Mouse (Mus musculus) limb, embryonic 14.5 days (tissue): Measurements from ENCODE around the gene Mtap. TPM values are rescaled to one million over a fixed set of nuclear protein-coding genes. Genes with fewer than 3 reads are reported as not detected.

Experiments used
- ATAC-seq: fragments of 200-750 bp; cut with Nextera tagmentation; 2 replicates; pipeline ENCODE4 v1.8.0; 2017; ENCODE audit warnings: low read depth, moderate number of reproducible peaks, moderate TSS enrichment; ENCODE audit not compliant: low FRiP score
- DNase-seq: peaks from one replicate; pipeline ENCODE4 v3.0.0-alpha.2; 2015; ENCODE audit warnings: low spot score
- H3K27ac ChIP-seq: fragments of 300-500 bp; sonication (generic); replicated peaks from 2 replicates; pipeline ENCODE4 v1.5.1; 2014; ENCODE audit warnings: low read depth, mild to moderate bottlenecking, low read length, moderate library complexity, mixed read lengths
- H3K27me3 ChIP-seq: fragments of 300-500 bp; sonication (generic); 2 replicates; pipeline ENCODE4 v1.6.1; 2014; ENCODE audit warnings: low read length, mixed read lengths; ENCODE audit not compliant: control insufficient read depth, insufficient read depth
- H3K36me3 ChIP-seq: fragments of 300-500 bp; sonication (generic); 2 replicates; pipeline ENCODE4 v1.6.1; 2014; ENCODE audit warnings: mild to moderate bottlenecking, low read length, moderate library complexity, mixed read lengths; ENCODE audit not compliant: control insufficient read depth, insufficient read depth
- H3K4me1 ChIP-seq: fragments of 300-500 bp; sonication (generic); 2 replicates; pipeline ENCODE4 v1.6.1; 2014; ENCODE audit warnings: antibody characterized with exemption, low read length, mixed read lengths; ENCODE audit not compliant: control insufficient read depth, insufficient read depth
- H3K4me2 ChIP-seq: fragments of 300-500 bp; sonication (generic); replicated peaks from 2 replicates; pipeline ENCODE4 v1.6.1; 2014; ENCODE audit warnings: low read depth, mild to moderate bottlenecking, low read length, moderate library complexity; ENCODE audit not compliant: severe bottlenecking
- H3K4me3 ChIP-seq: fragments of 300-500 bp; sonication (generic); replicated peaks from 2 replicates; pipeline ENCODE4 v1.5.1; 2014; ENCODE audit warnings: low read length
- H3K9ac ChIP-seq: fragments of 300-500 bp; sonication (generic); 2 replicates; pipeline ENCODE4 v1.6.1; 2014; ENCODE audit warnings: mild to moderate bottlenecking, low read depth, low read length, moderate library complexity; ENCODE audit not compliant: severe bottlenecking
- H3K9me3 ChIP-seq: fragments of 300-500 bp; sonication (generic); 2 replicates; pipeline ENCODE4 v1.6.1; 2016; ENCODE audit warnings: low read length; ENCODE audit not compliant: control insufficient read depth
- POLR2A ChIP-seq: fragments of 200-500 bp; IDR thresholded peaks from 2 replicates; pipeline ENCODE4 v1.8.0; 2012; ENCODE audit warnings: inconsistent platforms, mild to moderate bottlenecking, moderate library complexity, borderline replicate concordance; ENCODE audit not compliant: insufficient read depth, insufficient read length; ENCODE audit errors: extremely low read depth
- WGBS: fragments of 180-500 bp; shearing (Covaris S2); extraction: QIAGEN DNeasy Blood & Tissue Kit; methylation state at CpG from one replicate; pipeline ENCODE4 v1.1.7; 2014; 5-methylcytosine and 5-hydroxymethylcytosine counted together
- polyA plus RNA-seq, 2 experiments: library from polyadenylated mRNA; depleted of rRNA in 1 of 2; stranded (reverse) in 1 of 2; unstranded in 1 of 2; fragments of >200 nt; fragmentation: Nextera tagmentation in 1 of 2; extraction: Ambion mirVana in 1 of 2; gene quantifications; 2 replicates each; pipeline versions ENCODE4 v1.2.1 to v1.2.3; 2012 to 2014

Gene Mtap
- polyA plus RNA-seq, 2 experiments = 36.4 to 74.1 TPM

- Histone ChIP-seq H3K27me3 (no peaks in the 10 kb centered on the region), H3K4me3 (no peak overlapping the region), H3K9ac (no peak overlapping the region), H3K4me2 (no peak overlapping the region), H3K36me3 (peaks cover 75% of the 10 kb centered on the region), H3K27ac (no peak overlapping the region), H3K9me3 (no peaks in the 10 kb centered on the region), H3K4me1 (no peaks in the 10 kb centered on the region)
- WGBS = 95% methylated on average over 9 of the region's 9 CpGs
- DNase-seq (no peak), ATAC-seq (no peak)
- TF ChIP-seq POLR2A = no peak
Measured at GRCm38 (mm10) chr4:89168877-89169276, 32.0 kb downstream of the Mtap start.

DNA sequence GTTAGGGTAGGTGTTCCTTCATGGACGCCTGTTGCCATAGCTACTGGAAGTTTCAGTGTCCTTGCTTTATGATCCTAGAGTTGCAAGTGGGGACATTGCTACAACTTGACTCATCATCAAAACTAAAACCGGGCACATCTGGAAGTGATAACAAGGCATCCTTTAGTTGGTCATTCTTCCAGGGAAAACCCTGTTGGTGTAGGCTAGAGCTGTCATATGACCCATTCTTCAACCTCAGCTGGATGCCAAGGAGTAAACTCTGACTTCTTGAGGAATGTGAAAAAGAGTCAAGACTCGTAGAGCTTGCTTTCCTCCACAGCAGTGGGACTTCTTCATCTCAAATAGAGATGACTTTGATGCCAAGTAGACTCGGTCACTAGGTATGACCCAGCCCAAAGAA lies 32.8 kb downstream of the Mtap start:
- ATAC-seq = no peak
- 83% methylated on average over 4 of the region's 4 CpGs for WGBS
- no peak for TF ChIP-seq POLR2A

GRCm38 (mm10) chr4:89170931-89171330 lies 34.0 kb downstream of the Mtap start:
- Histone ChIP-seq H3K27ac (no peak overlapping the region), H3K9me3 (no peaks in the 10 kb centered on the region), H3K27me3 (no peaks in the 10 kb centered on the region), H3K4me1 (no peaks in the 10 kb centered on the region), H3K36me3 (peaks cover 74% of the 10 kb centered on the region), H3K4me3 (no peak overlapping the region), H3K9ac (no peak overlapping the region), H3K4me2 (no peak overlapping the region)
- 95% methylated on average over 6 of the region's 6 CpGs for WGBS
- DNase-seq (no peak), ATAC-seq (no peak)
- no peak for TF ChIP-seq POLR2A

More for the DNA sequence above, 32.8 kb downstream of the Mtap start:
- Histone ChIP-seq H3K27ac (no peak overlapping the region), H3K9me3 (no peaks in the 10 kb centered on the region), H3K36me3 (peaks cover 74% of the 10 kb centered on the region), H3K4me3 (no peak overlapping the region), H3K4me1 (no peaks in the 10 kb centered on the region), H3K27me3 (no peaks in the 10 kb centered on the region), H3K4me2 (no peak overlapping the region), H3K9ac (no peak overlapping the region)
- DNase-seq = no peak

- Histone ChIP-seq H3K36me3 (peaks cover 75% of the 10 kb centered on the region), H3K4me2 (no peak overlapping the region), H3K4me3 (no peak overlapping the region), H3K27me3 (no peaks in the 10 kb centered on the region), H3K9ac (no peak overlapping the region), H3K4me1 (no peaks in the 10 kb centered on the region), H3K27ac (no peak overlapping the region), H3K9me3 (no peaks in the 10 kb centered on the region)
- no peak for ATAC-seq
- 87% methylated on average over 14 of the region's 14 CpGs for WGBS
- DNase-seq = no peak
- TF ChIP-seq POLR2A = no peak
Measured at GRCm38 (mm10) chr4:89172873-89173605, 36.1 kb downstream of the Mtap start.

DNA sequence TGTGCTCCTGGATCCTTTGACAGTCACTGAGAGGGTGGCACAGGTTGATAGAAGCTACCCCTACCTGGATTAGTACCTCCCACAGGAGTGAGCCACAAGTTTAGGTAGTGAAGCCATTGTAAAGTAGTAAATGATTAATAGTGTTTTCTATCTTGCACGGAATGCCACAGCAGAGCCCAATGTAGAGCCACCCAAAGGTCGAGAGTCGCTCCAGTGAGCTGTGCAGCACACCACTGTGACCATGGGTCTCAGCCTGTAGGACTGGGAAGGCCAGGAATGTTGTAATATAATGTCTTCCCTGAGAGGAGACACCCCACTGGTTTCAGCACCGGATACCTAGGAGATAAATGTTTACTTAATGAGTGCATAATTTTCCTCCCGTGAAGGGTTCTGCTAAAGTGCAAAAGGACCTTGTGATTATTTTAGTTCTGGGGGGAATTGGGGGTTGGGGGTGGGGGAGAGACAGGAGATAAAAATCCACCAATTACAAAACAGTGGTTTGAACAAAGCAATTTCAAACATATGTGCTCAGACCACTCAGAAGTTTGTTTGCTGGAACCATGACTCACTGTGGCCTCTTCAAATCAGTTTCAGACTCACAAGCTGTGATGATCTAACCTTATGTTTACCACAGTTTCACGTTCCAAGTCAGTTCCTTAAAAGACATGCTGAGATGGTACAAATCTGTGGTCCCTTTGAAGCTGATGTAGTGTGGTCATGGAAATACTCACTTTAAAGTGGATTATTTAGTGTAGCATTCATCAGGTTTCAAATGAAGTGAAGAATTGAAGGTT lies 40.8 kb downstream of the Mtap start:
- 71% methylated on average over 6 of the region's 6 CpGs for WGBS
- H3K27me3 ChIP-seq = no peaks in the 10 kb centered on the region
- no peak overlapping the region for H3K4me2 ChIP-seq
- ATAC-seq = no peak
- no peak overlapping the region for H3K4me3 ChIP-seq
- no peaks in the 10 kb centered on the region for H3K9me3 ChIP-seq
- H3K9ac ChIP-seq = no peak overlapping the region
- no peak for TF ChIP-seq POLR2A
- no peaks in the 10 kb centered on the region for H3K4me1 ChIP-seq
- H3K27ac ChIP-seq = no peak overlapping the region
- no peak for DNase-seq
- H3K36me3 ChIP-seq = peaks cover 76% of the 10 kb centered on the region
